Mouse (Mus musculus) heart, embryonic 14.5 days (tissue): ENCODE results near the gene Mfsd2b. TPM values are rescaled to one million over a fixed set of nuclear protein-coding genes. Genes with fewer than 3 reads are reported as not detected.

Experiments used
- ATAC-seq: fragments of 200-750 bp; cut with Nextera tagmentation; 2 replicates; pipeline ENCODE4 v1.8.0; 2017; ENCODE audit warnings: low read depth, moderate TSS enrichment; ENCODE audit not compliant: insufficient number of reproducible peaks, insufficient read depth, low FRiP score
- H3K27ac ChIP-seq, 2 experiments: fragments of 200-500 bp in 1 of 2; fragments of 300-500 bp in 1 of 2; sonication (generic) in 1 of 2; replicated peaks in 1 of 2; 2 replicates each; pipeline ENCODE4 v1.5.1; 2012 to 2014; ENCODE audit warnings: low read depth in 2 of 2, low read length in 2 of 2, control low read depth in 1 of 2, mild to moderate bottlenecking in 1 of 2, mixed read lengths in 1 of 2; ENCODE audit not compliant: control insufficient read depth in 1 of 2, insufficient read depth in 1 of 2
- H3K27me3 ChIP-seq: fragments of 300-500 bp; sonication (generic); 2 replicates; pipeline ENCODE4 v1.6.1; 2014; ENCODE audit warnings: mild to moderate bottlenecking, low read length, control low read depth; ENCODE audit not compliant: control insufficient read depth, insufficient read depth
- H3K36me3 ChIP-seq: fragments of 300-500 bp; sonication (generic); 2 replicates; pipeline ENCODE4 v1.6.1; 2014; ENCODE audit warnings: mild to moderate bottlenecking, control low read depth, low read length, mixed read lengths; ENCODE audit not compliant: control insufficient read depth, insufficient read depth
- H3K4me1 ChIP-seq, 2 experiments: fragments of 200-500 bp in 1 of 2; fragments of 300-500 bp in 1 of 2; sonication (generic) in 1 of 2; 2 replicates each; pipeline ENCODE4 v1.6.1; 2012 to 2014; ENCODE audit warnings: low read length in 2 of 2, control low read depth in 1 of 2, mixed read lengths in 1 of 2; ENCODE audit not compliant: control insufficient read depth in 2 of 2, insufficient read depth in 2 of 2
- H3K4me2 ChIP-seq: fragments of 300-500 bp; sonication (generic); 2 replicates; pipeline ENCODE4 v1.6.1; 2014; ENCODE audit warnings: mild to moderate bottlenecking, low read length
- H3K4me3 ChIP-seq, 2 experiments: fragments of 200-500 bp in 1 of 2; fragments of 300-500 bp in 1 of 2; sonication (generic) in 1 of 2; 2 replicates each; pipeline ENCODE4 v1.5.1; 2012 to 2014; ENCODE audit warnings: low read length in 2 of 2, mild to moderate bottlenecking in 2 of 2, control low read depth in 1 of 2, low read depth in 1 of 2, moderate library complexity in 1 of 2; ENCODE audit not compliant: control insufficient read depth in 1 of 2, insufficient read depth in 1 of 2
- H3K9ac ChIP-seq: fragments of 300-500 bp; sonication (generic); 2 replicates; pipeline ENCODE4 v1.6.1; 2014; ENCODE audit warnings: mild to moderate bottlenecking, low read length
- H3K9me3 ChIP-seq: fragments of 300-500 bp; sonication (generic); 2 replicates; pipeline ENCODE4 v1.6.1; 2016; ENCODE audit warnings: low read length, control low read depth; ENCODE audit not compliant: control insufficient read depth
- WGBS: fragments of 180-500 bp; shearing (Covaris S2); extraction: QIAGEN DNeasy Blood & Tissue Kit; methylation state at CpG from one replicate; pipeline ENCODE4 v1.1.7; 2014; 5-methylcytosine and 5-hydroxymethylcytosine counted together
- polyA plus RNA-seq: library from polyadenylated mRNA; unstranded; fragments of >200 nt; fragmentation: Nextera tagmentation; extraction: Ambion mirVana; gene quantifications from 2 replicates; pipeline ENCODE4 v1.2.1, GENCODE M21; 2014

Gene Mfsd2b
- polyA plus RNA-seq, 1 experiment from 2014 or later = 1.8 TPM

GRCm38 (mm10) chr12:4859241-4859914 is 14.8 kb downstream of the Mfsd2b start:
- peak overlapping the region; percentile 2 to 67; a peak in 3 of 4 replicates for H3K27ac ChIP-seq
- ATAC-seq = peak; percentile 44; the same call in 1 of the 2 replicates
- 25% methylated on average over 11 of the region's 11 CpGs for WGBS

GRCm38 (mm10) chr12:4856834-4857233 is 17.3 kb downstream of the Mfsd2b start:
- no peak overlapping the region for H3K4me3 ChIP-seq
- no peak overlapping the region for H3K9ac ChIP-seq
- no peaks in the 10 kb centered on the region for H3K27me3 ChIP-seq
- H3K4me1 ChIP-seq = peaks cover 6 to 11% of the 10 kb centered on the region in 2 experiments; a peak in 3 of 4 replicates
- 95% methylated on average over 2 of the region's 2 CpGs for WGBS
- H3K9me3 ChIP-seq = no peaks in the 10 kb centered on the region
- H3K36me3 ChIP-seq = peaks cover 32% of the 10 kb centered on the region
- no peak overlapping the region for H3K4me2 ChIP-seq
- no peak overlapping the region for H3K27ac ChIP-seq
- ATAC-seq = no peak

More at GRCm38 (mm10) chr12:4859241-4859914, 14.8 kb downstream of the Mfsd2b start:
- peaks cover 28% of the 10 kb centered on the region for H3K36me3 ChIP-seq
- no peak overlapping the region for H3K4me2 ChIP-seq
- H3K27me3 ChIP-seq = no peaks in the 10 kb centered on the region
- H3K9ac ChIP-seq = no peak overlapping the region
- no peaks in the 10 kb centered on the region for H3K9me3 ChIP-seq
- no peak overlapping the region for H3K4me3 ChIP-seq
- peaks cover 19 to 28% of the 10 kb centered on the region in 2 experiments for H3K4me1 ChIP-seq

DNA sequence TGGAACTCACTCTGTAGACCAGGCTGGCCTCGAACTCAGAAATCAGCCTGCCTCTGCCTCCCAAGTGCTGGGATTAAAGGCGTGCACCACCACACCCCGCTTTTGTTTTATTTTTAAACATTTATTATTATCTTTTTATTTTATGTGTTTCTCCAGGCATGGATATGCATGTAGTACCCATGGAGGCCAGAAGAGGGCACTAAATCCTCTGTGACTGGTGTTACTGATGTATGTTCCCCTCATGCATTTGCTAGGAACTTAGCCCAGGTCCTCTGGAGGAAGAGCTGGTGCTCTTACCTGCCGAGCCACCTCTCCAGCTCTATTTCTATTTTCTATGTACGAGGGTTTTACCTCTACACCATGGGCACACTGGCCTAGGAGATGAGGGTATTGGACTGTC is 18.0 kb downstream of the Mfsd2b start:
- Histone ChIP-seq H3K27ac (no peak overlapping the region), H3K4me3 (no peak overlapping the region), H3K27me3 (no peaks in the 10 kb centered on the region), H3K9ac (no peak overlapping the region), H3K36me3 (peaks cover 39% of the 10 kb centered on the region), H3K4me1 (peaks cover 6% of the 10 kb centered on the region in 2 experiments; a peak in 3 of 4 replicates), H3K9me3 (no peaks in the 10 kb centered on the region), H3K4me2 (no peak overlapping the region)
- ATAC-seq = no peak
- WGBS = 97% methylated on average over 5 of the region's 5 CpGs

DNA sequence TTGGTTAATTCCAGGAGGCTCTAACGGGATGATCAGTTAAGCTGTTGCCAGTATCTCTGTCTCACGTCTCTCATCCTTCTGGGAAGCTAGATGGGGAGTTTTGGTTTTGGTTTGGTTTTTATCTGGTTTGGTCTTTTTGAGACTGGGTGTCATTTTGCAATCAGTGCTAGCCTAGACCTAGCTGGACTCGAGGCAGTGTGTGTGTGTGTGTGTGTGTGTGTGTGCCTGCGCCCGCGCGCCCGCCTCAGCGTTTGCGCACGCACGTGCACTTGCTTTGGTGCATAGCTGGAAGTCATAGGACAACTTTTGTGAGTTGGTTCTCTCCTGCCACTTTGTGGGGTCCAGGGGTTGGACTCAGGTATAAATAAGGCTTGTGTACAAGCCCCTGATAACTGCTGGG is 30.4 kb downstream of the Mfsd2b start:
- 0% methylated on average over 12 of the region's 12 CpGs for WGBS

DNA sequence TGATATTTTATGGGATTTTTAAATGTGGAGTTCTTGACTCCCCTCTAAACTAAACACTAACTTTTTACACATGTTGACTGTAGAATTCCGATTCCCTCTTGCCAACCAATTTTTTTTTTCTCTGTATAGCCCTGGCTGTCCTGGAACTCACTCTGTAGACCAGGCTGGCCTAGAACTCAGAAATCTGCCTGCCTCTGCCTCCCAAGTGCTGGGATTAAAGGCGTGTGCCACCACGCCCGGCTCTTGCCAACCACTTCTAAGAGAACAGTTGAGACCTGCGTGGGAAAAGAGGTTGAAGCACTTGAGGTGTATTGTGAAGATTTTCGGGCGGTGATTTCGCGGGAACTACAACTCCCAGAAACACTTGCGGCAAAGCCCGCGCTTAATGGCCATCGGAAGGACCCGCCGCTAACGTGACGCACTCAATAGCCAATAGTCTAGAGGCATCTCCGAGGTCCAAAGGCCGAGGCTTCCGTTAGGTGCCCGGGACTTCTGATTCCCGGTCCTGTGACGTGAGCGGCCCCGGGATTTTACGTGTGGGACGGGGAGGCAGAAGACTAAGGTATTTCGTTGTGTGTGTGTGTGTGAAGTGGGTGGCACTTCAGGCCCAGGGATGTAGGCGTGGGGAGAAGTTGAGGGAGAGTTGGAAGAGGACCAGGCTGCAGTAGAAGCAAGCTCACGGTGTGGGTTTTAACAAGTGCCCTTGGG is 31.1 kb downstream of the Mfsd2b start, which contains the start of gene Wdcp:
Wdcp (plus strand) TSS at position 414 of the 708 bp plus-strand sequence.
- under 1% methylated on average over 30 of the region's 30 CpGs for WGBS
- H3K9ac ChIP-seq = peak within 1 kb of the TSS; percentile 83
- peaks cover 4 to 13% of the 10 kb centered on the region in 2 experiments; a peak in 3 of 4 replicates for H3K4me1 ChIP-seq
- H3K36me3 ChIP-seq = no peaks in the 10 kb centered on the region
- no peaks in the 10 kb centered on the region for H3K27me3 ChIP-seq
- H3K9me3 ChIP-seq = no peaks in the 10 kb centered on the region
- peak within 1 kb of the TSS; percentile 96 for H3K4me2 ChIP-seq
- ATAC-seq = peak; percentile 87
- H3K27ac ChIP-seq = peak within 1 kb of the TSS; percentile 58 to 75
- peak within 1 kb of the TSS; percentile 61 to 84 for H3K4me3 ChIP-seq

More for the DNA sequence above, 30.4 kb downstream of the Mfsd2b start:
- H3K4me2 ChIP-seq = peak overlapping the region; percentile 81
- H3K9me3 ChIP-seq = no peaks in the 10 kb centered on the region
- ATAC-seq = no peak
- peak overlapping the region; percentile 61 to 67 for H3K4me3 ChIP-seq
- H3K4me1 ChIP-seq = peaks cover 4 to 13% of the 10 kb centered on the region in 2 experiments; a peak in 3 of 4 replicates
- no peaks in the 10 kb centered on the region for H3K27me3 ChIP-seq
- peak overlapping the region; percentile 58 to 75; a peak in 3 of 4 replicates for H3K27ac ChIP-seq
- no peaks in the 10 kb centered on the region for H3K36me3 ChIP-seq
- peak overlapping the region; percentile 83 for H3K9ac ChIP-seq

- Histone ChIP-seq H3K27ac (no peak overlapping the region), H3K4me3 (no peak overlapping the region; a peak in 1 of 4 replicates), H3K4me2 (peak overlapping the region; percentile 96; the same call in 1 of the 2 replicates), H3K9ac (no peak overlapping the region), H3K4me1 (peaks cover 4 to 13% of the 10 kb centered on the region in 2 experiments; a peak in 3 of 4 replicates), H3K36me3 (no peaks in the 10 kb centered on the region), H3K9me3 (no peaks in the 10 kb centered on the region), H3K27me3 (no peaks in the 10 kb centered on the region)
- WGBS = 91% methylated on average over 8 of the region's 8 CpGs
- no peak for ATAC-seq
Measured at GRCm38 (mm10) chr12:4842456-4842855, 31.7 kb downstream of the Mfsd2b start.

GRCm38 (mm10) chr12:4841392-4841887 is 32.7 kb downstream of the Mfsd2b start, which contains the start of gene Fkbp1b:
Gene Fkbp1b (minus strand): TSS chr12:4841591.
- ATAC-seq = peak; percentile 58
- H3K4me1 ChIP-seq = peaks cover 4 to 13% of the 10 kb centered on the region in 2 experiments; a peak in 3 of 4 replicates
- no peaks in the 10 kb centered on the region for H3K27me3 ChIP-seq
- 1% methylated on average over 37 of the region's 37 CpGs for WGBS
- no peaks in the 10 kb centered on the region for H3K36me3 ChIP-seq
- peak within 1 kb of the TSS; percentile 96 for H3K4me2 ChIP-seq
- H3K4me3 ChIP-seq = peak within 1 kb of the TSS; percentile 68 to 84
- H3K27ac ChIP-seq = no peak within 1 kb of the TSS
- H3K9ac ChIP-seq = peak within 1 kb of the TSS; percentile 79
- H3K9me3 ChIP-seq = no peaks in the 10 kb centered on the region
